Mouse (Mus musculus): ENCODE data around the gene Ddx27. TPM values are rescaled to one million over a fixed set of nuclear protein-coding genes. Genes with fewer than 3 reads are reported as not detected.
A peak's percentile ranks its signal among the peaks of the same experiment; 100 is the strongest.

Ddx27 gene
- total RNA-seq, 2 experiments from 2014 or later = 61.9 to 97.9 TPM

DNA sequence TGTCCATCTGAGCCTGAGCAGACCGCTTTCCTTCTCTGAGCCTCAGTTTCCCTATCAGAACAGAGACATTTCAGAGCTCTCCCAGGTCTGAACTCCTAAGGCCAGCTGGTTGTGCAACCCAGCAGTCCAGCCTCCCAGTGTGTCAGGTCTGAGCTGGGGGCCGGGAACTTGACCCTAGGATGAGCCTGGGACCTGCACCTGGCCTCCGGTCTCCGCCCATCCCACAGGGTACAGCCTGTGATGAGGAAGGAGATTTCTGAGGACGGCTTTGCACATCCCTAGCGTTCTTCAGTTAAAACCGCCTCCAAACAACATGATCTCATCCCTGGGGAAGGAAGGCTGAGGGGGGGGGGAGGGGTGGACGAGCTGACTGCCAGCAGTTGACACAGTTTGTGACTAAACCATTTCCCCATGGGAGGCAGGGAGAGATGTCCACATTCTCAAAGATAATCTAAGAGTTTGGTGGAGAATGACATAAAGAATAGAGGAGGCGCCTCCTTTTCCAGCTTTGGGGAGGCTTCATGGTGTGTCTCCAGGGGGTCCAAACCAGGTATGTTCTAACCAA is 64.0 kb downstream of the Ddx27 start:
- no peak for ATAC-seq (replicated peaks; ENCODE audit: poor library complexity, severe bottlenecking)

DNA sequence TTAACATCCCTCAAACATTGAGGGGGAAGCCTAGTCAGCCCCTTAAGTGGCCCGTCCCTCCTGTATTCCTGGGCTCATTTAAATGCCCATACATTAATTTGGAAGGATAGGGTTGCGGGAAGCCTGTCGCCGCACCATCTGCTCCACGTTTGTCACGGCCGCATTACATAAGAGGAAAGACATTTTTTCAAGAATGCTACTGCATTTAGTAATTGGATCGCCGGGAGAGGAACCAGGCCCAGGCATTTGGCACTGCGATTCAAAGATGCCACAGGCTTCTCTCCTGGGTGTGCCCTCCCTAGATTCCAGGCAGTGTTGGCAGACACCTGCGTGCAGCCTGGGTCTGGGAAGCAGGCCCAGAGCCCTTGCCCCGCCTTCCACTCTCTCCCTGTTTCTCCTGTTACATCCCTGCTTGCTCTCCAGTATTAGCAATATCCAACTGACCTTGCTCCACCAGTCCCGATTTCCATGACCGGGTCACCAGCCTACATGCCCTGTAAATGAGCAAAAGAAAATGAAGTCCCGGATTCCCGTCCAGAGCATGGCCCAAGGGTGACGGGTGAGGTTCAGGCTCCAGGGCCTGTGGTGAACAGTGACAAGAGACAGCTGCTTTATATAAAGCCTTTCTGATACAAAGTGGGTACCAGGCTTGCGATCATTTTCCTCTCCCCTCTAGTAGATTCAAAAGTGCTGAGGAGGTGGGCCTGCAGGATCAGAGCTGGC is 64.7 kb downstream of the Ddx27 start:
- no peak for ATAC-seq (replicated peaks; ENCODE audit: poor library complexity, severe bottlenecking)

DNA sequence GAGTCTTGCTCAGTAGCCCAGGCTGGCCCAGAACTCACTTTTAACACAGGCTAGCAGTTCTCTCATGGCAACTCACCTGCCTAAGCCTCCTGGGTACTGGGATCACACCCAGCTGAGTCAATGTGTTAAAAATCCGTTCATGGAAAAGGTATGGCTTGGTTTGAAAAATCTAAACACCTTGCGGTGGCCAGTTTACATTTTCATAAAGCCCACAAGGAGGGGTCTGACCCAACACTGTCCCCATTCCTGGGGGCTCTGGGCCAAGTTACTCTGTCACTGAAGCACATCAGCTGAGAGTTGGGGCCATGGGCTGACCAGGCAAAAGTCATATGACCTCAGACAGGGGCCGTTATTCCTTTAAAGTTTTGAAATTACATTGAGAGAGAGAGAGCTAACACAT is 65.4 kb downstream of the Ddx27 start:
- no peak for ATAC-seq (replicated peaks; ENCODE audit: poor library complexity, severe bottlenecking)

DNA sequence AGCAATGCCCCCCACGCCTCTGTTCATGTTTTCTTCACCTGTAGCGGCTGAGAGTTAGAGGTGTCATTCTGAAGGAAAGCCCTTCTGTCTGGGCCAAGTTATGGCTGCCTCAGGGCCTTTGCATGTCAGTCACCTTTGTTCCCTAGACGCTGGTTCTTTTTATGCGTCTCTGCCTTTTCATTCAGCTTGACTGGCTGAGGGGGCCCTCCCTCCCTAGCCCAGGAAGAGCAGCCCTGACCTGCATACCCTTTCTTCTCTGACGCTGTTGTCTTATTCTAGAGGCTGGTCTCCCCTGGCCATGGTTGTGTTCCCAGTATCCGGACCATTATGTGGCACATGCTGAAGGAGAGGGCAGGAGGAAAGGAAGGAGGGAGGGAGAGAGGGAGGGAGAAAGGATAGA is 66.1 kb downstream of the Ddx27 start:
- ATAC-seq (replicated peaks; ENCODE audit: poor library complexity, severe bottlenecking) = no peak

DNA sequence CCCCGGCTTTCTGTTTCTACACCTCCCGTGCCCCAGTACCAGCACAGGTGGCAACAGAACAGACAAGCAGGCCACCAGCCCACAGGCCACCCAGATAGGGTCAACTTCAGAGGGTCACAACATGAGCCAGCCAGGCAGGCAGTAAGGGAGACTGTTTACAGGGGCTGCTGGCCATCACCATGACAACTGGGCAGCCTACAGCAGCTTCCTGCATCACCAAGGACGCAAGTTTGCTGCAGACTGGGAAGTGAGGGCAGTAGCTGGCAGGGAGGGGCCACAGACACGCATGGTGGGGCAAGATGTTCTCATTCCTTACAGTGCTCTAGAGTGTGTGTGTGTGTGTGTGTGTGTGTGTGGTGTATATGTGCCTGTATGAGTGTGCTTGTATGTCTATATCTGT is 66.6 kb downstream of the Ddx27 start:
- ATAC-seq (replicated peaks; ENCODE audit: poor library complexity, severe bottlenecking) = peak; percentile 87

Other genes with a start within 250 kb of the Ddx27 start
- gene Trp53rkb, start 222.7 kb upstream of the Ddx27 start, total RNA-seq (2014; fragmentation: Nextera tagmentation) = 2.1 and 4.5 TPM in 2 replicates
- gene Trp53rkb, start 222.7 kb upstream of the Ddx27 start, total RNA-seq (2017) = 2.2 and 5.3 TPM in 2 replicates
- gene Arfgef2, start 209.6 kb upstream of the Ddx27 start, total RNA-seq (2014; fragmentation: Nextera tagmentation) = 14.2 and 20.5 TPM in 2 replicates
- 15.3 and 24.7 TPM in 2 replicates for gene Arfgef2, start 209.6 kb upstream of the Ddx27 start, total RNA-seq (2017)
- 107 and 128 TPM in 2 replicates for gene Cse1l, start 109.2 kb upstream of the Ddx27 start, total RNA-seq (2014; fragmentation: Nextera tagmentation)
- gene Cse1l, start 109.2 kb upstream of the Ddx27 start, total RNA-seq (2017) = 156 and 159 TPM in 2 replicates
- gene Stau1, start 18.9 kb upstream of the Ddx27 start, total RNA-seq (2014; fragmentation: Nextera tagmentation) = 46.7 and 50.7 TPM in 2 replicates
- gene Stau1, start 18.9 kb upstream of the Ddx27 start, total RNA-seq (2017) = 25.4 and 34.3 TPM in 2 replicates
- gene Znfx1, start 47.8 kb downstream of the Ddx27 start, total RNA-seq (2014; fragmentation: Nextera tagmentation) = 25.4 and 28.2 TPM in 2 replicates
- 23.1 and 29.1 TPM in 2 replicates for gene Znfx1, start 47.8 kb downstream of the Ddx27 start, total RNA-seq (2017)
- 1.3 TPM in 1 of 2 replicates, not detected in the other for gene Kcnb1, start 175.0 kb downstream of the Ddx27 start, total RNA-seq (2014; fragmentation: Nextera tagmentation)
- 0.39 and 1.7 TPM in 2 replicates for gene Kcnb1, start 175.0 kb downstream of the Ddx27 start, total RNA-seq (2017)
- not detected in 2 replicates for gene Ptgis, start 225.4 kb downstream of the Ddx27 start, total RNA-seq (2014; fragmentation: Nextera tagmentation)
- not detected in 2 replicates for gene Ptgis, start 225.4 kb downstream of the Ddx27 start, total RNA-seq (2017)

Data from granulocyte monocyte progenitor cell, adult 5-6 weeks (primary cell).